Comparison of ENCODE assay signal across 20 mouse cellular contexts in the genomic region with DNA sequence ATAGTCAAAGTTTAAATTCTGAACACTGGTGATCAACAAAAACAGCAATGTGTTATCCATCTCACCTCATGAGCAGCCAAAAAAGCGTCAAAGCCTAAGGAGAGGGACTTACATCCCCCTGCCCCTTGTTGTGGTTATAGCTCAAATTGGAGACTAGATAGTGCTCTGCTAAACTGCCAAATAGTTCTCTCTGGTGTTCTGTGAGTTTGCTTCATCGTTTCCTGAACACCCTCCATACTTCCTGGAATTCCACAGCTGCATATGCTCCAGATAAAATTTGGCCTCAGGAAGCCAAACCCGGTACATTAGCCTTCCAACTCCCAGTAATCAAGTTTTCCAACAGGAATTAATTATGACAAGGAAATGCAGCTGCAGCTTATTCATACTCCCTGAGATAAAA.
DNase-seq lines count a peak whose midpoint lies in the region; ATAC-seq and TF ChIP-seq lines count a peak whose summit lies in the region.
"Had no signal": no experiment of that assay in that cellular context is flagged by ENCODE, and none has a peak within 500 bp of the region (broad histone marks: within the 10 kb centered on the region; RNA-seq: fewer than 3 reads in every experiment).

No protein-coding gene starts in this region.

- no peak overlapping the region for H3K9ac ChIP-seq in heart, adult 2 months (ENCODE audit: low read depth, low read length)
- no peak overlapping the region for H3K9ac ChIP-seq in kidney, embryonic 16.5 days (replicated peaks; ENCODE audit: low read length)
- H3K9ac ChIP-seq in lung, embryonic 16.5 days (ENCODE audit: low read length), result no peak overlapping the region
- no peak overlapping the region for H3K9ac ChIP-seq in stomach, embryonic 16.5 days (ENCODE audit: low read length)
- no peak overlapping the region for H3K9ac ChIP-seq in midbrain, postnatal 0 days (replicated peaks; ENCODE audit: low read length, poor library complexity, severe bottlenecking)
- H3K9ac ChIP-seq: liver, postnatal 0 days; midbrain, embryonic 13.5 days; neural tube, embryonic 13.5 days had no signal

- no peak for TF ChIP-seq CTCF in heart, adult 2 months (IDR thresholded peaks at IDR 0.05)
- no peak for TF ChIP-seq CTCF in midbrain, postnatal 0 days (IDR thresholded peaks at IDR 0.05)

- no peaks in the 10 kb centered on the region for H3K4me1 ChIP-seq in heart, adult 2 months (ENCODE audit: control insufficient read depth, insufficient read depth, low read length)
- H3K4me1 ChIP-seq in kidney, embryonic 16.5 days (ENCODE audit: insufficient read depth, low read length), result no peaks in the 10 kb centered on the region; the same call in 1 of the 2 replicates
- no peaks in the 10 kb centered on the region for H3K4me1 ChIP-seq in lung, embryonic 16.5 days (replicated peaks; ENCODE audit: control insufficient read depth, insufficient read depth, low read length)
- no peaks in the 10 kb centered on the region for H3K4me1 ChIP-seq in stomach, embryonic 16.5 days (ENCODE audit: control insufficient read depth, insufficient read depth, low read length)
- H3K4me1 ChIP-seq in midbrain, postnatal 0 days (ENCODE audit: insufficient read depth, low read length), result no peaks in the 10 kb centered on the region
- H3K4me1 ChIP-seq: midbrain, embryonic 13.5 days; neural tube, embryonic 13.5 days had no signal

- H3K27me3 ChIP-seq in heart, adult 2 months (ENCODE audit: control insufficient read depth, insufficient read depth, low read length), result no peaks in the 10 kb centered on the region
- no peaks in the 10 kb centered on the region for H3K27me3 ChIP-seq in kidney, embryonic 16.5 days (ENCODE audit: insufficient read depth, low read length)
- no peaks in the 10 kb centered on the region for H3K27me3 ChIP-seq in lung, embryonic 16.5 days (ENCODE audit: control insufficient read depth, insufficient read depth, low read depth, low read length)
- H3K27me3 ChIP-seq in stomach, embryonic 16.5 days (ENCODE audit: control insufficient read depth, insufficient read depth, low read length), result no peaks in the 10 kb centered on the region
- no peaks in the 10 kb centered on the region for H3K27me3 ChIP-seq in midbrain, postnatal 0 days (ENCODE audit: insufficient read depth, low read length)
- H3K27me3 ChIP-seq: midbrain, embryonic 13.5 days; neural tube, embryonic 13.5 days had no signal

- peak; percentile 94 for DNase-seq in heart, adult 11 months
- DNase-seq in heart, adult 2 months, result no peak
- DNase-seq in kidney, postnatal 10 days, result no peak
- DNase-seq in lung, postnatal 10 days, result no peak
- DNase-seq in midbrain, postnatal 0 days (ENCODE audit: low spot score), result no peak
- DNase-seq: adrenal gland, postnatal 25 days; cerebellum, adult 11 months; cerebellum, postnatal 10 days; gastrocnemius, adult 2 months; kidney, adult 11 months; liver, postnatal 0 days; thymus, adult 18-20 months; thymus, postnatal 4 days had no signal

- no peak for TF ChIP-seq POLR2A in heart, adult 2 months (IDR thresholded peaks at IDR 0.05; ENCODE audit: insufficient read depth, low read depth, low read length)

- no peak overlapping the region for H3K4me2 ChIP-seq in kidney, embryonic 16.5 days (replicated peaks; ENCODE audit: low read depth, low read length)
- no peak overlapping the region for H3K4me2 ChIP-seq in lung, embryonic 16.5 days (ENCODE audit: low read depth, low read length)
- no peak overlapping the region for H3K4me2 ChIP-seq in stomach, embryonic 16.5 days (ENCODE audit: low read depth, low read length)
- H3K4me2 ChIP-seq in midbrain, postnatal 0 days (ENCODE audit: low read depth, low read length, poor library complexity, severe bottlenecking), result no peak overlapping the region
- H3K4me2 ChIP-seq: midbrain, embryonic 13.5 days; neural tube, embryonic 13.5 days had no signal

- no peak overlapping the region for H3K4me3 ChIP-seq in heart, adult 2 months
- H3K4me3 ChIP-seq in kidney, embryonic 16.5 days (ENCODE audit: low read length), result no peak overlapping the region
- no peak overlapping the region for H3K4me3 ChIP-seq in lung, embryonic 16.5 days (ENCODE audit: low read length)
- no peak overlapping the region for H3K4me3 ChIP-seq in stomach, embryonic 16.5 days (replicated peaks; ENCODE audit: low read length)
- no peak overlapping the region for H3K4me3 ChIP-seq in midbrain, postnatal 0 days (ENCODE audit: low read depth, low read length)
- H3K4me3 ChIP-seq: gastrocnemius, adult 2 months; layer of hippocampus, adult 2 months; midbrain, embryonic 13.5 days; neural tube, embryonic 13.5 days had no signal

- WGBS in heart, adult 2 months, result 15% methylated on average over 3 of the region's 3 CpGs
- WGBS in kidney, embryonic 16.5 days, result 50% methylated on average over 3 of the region's 3 CpGs
- WGBS in lung, embryonic 16.5 days, result 22% methylated on average over 3 of the region's 3 CpGs
- WGBS in stomach, embryonic 16.5 days, result 41% methylated on average over 3 of the region's 3 CpGs
- WGBS in midbrain, postnatal 0 days, result 64% methylated on average over 3 of the region's 3 CpGs

- no peak overlapping the region for H3K27ac ChIP-seq in heart, adult 2 months
- H3K27ac ChIP-seq in kidney, embryonic 16.5 days (ENCODE audit: low read length), result no peak overlapping the region
- no peak overlapping the region for H3K27ac ChIP-seq in lung, embryonic 16.5 days (ENCODE audit: low read length)
- no peak overlapping the region; the same call in 1 of the 2 replicates for H3K27ac ChIP-seq in stomach, embryonic 16.5 days (ENCODE audit: low read length)
- H3K27ac ChIP-seq in midbrain, postnatal 0 days (ENCODE audit: low read depth, low read length), result no peak overlapping the region
- H3K27ac ChIP-seq: gastrocnemius, adult 2 months; layer of hippocampus, adult 2 months; midbrain, embryonic 13.5 days; neural tube, embryonic 13.5 days had no signal

- no peak for TF ChIP-seq EP300 in heart, adult 2 months (IDR thresholded peaks at IDR 0.05; ENCODE audit: insufficient read depth, low read depth, low read length)

- no peaks in the 10 kb centered on the region for H3K9me3 ChIP-seq in kidney, embryonic 16.5 days (ENCODE audit: low read length)
- no peaks in the 10 kb centered on the region for H3K9me3 ChIP-seq in lung, embryonic 16.5 days (ENCODE audit: control insufficient read depth, low read length)
- no peaks in the 10 kb centered on the region for H3K9me3 ChIP-seq in stomach, embryonic 16.5 days (replicated peaks; ENCODE audit: control insufficient read depth, low read length)
- no peaks in the 10 kb centered on the region for H3K9me3 ChIP-seq in midbrain, postnatal 0 days (ENCODE audit: low read length)
- H3K9me3 ChIP-seq: midbrain, embryonic 13.5 days; neural tube, embryonic 13.5 days had no signal

- intact Hi-C loops in heart, adult 2 months (cut with DNase I), result no loop called here

- no peaks in the 10 kb centered on the region for H3K36me3 ChIP-seq in heart, adult 2 months (ENCODE audit: control insufficient read depth, insufficient read depth, low read length)
- no peaks in the 10 kb centered on the region for H3K36me3 ChIP-seq in kidney, embryonic 16.5 days (ENCODE audit: insufficient read depth, low read length)
- H3K36me3 ChIP-seq in lung, embryonic 16.5 days (ENCODE audit: control insufficient read depth, insufficient read depth, low read length), result no peaks in the 10 kb centered on the region
- no peaks in the 10 kb centered on the region for H3K36me3 ChIP-seq in stomach, embryonic 16.5 days (ENCODE audit: control insufficient read depth, insufficient read depth, low read length)
- no peaks in the 10 kb centered on the region for H3K36me3 ChIP-seq in midbrain, postnatal 0 days (ENCODE audit: insufficient read depth, low read length)
- H3K36me3 ChIP-seq: midbrain, embryonic 13.5 days; neural tube, embryonic 13.5 days had no signal

- ATAC-seq in kidney, embryonic 16.5 days (ENCODE audit: low FRiP score, low TSS enrichment), result 0 out of 2 replicates have a peak, but pooled peaks have one; percentile 27
- peak; percentile 93 for ATAC-seq in lung, embryonic 16.5 days (ENCODE audit: low read depth)
- ATAC-seq in stomach, embryonic 16.5 days (ENCODE audit: insufficient read depth, low FRiP score), result peak; percentile 66; the same call in 1 of the 2 replicates
- no peak for ATAC-seq in midbrain, postnatal 0 days (ENCODE audit: low FRiP score)
- ATAC-seq: CD4-positive, CD25-positive, alpha-beta regulatory T cell, adult 4 months; liver, postnatal 0 days; midbrain, embryonic 13.5 days had no signal

- H3K79me2 ChIP-seq in heart, adult 2 months (replicated peaks; ENCODE audit: control insufficient read depth, insufficient read depth, low read length), result no peaks in the 10 kb centered on the region
